Mouse (Mus musculus) cerebellum, adult (tissue): ENCODE results near the gene Frem1.

Experiments used
- ATAC-seq: cut with Nextera tagmentation; 2 replicates; pipeline ENCODE4 v1.9.2; 2017; ENCODE audit warnings: mild to moderate bottlenecking, moderate library complexity, mixed read lengths; ENCODE audit not compliant: insufficient number of reproducible peaks, low FRiP score, low TSS enrichment

Gene Frem1

GRCm38 (mm10) chr4:83032780-83033179, 19.4 kb downstream of the Frem1 start:
- no peak for ATAC-seq

- ATAC-seq: no peak
These were observed 20.5 kb downstream of the Frem1 start for GRCm38 (mm10) chr4:83031591-83031990.

GRCm38 (mm10) chr4:83030097-83030496, 22.0 kb downstream of the Frem1 start:
- ATAC-seq: no peak

- ATAC-seq: no peak
These were observed 31.2 kb downstream of the Frem1 start for GRCm38 (mm10) chr4:83020759-83021555.

GRCm38 (mm10) chr4:83018111-83019105, 33.7 kb downstream of the Frem1 start:
- ATAC-seq: no peak

GRCm38 (mm10) chr4:83014538-83014937, 37.6 kb downstream of the Frem1 start:
- no peak for ATAC-seq

GRCm38 (mm10) chr4:83004086-83004485, 48.1 kb downstream of the Frem1 start:
- ATAC-seq: no peak

- no peak for ATAC-seq
These were observed 60.1 kb downstream of the Frem1 start for GRCm38 (mm10) chr4:82992042-82992441.

GRCm38 (mm10) chr4:82990973-82991695, 61.0 kb downstream of the Frem1 start:
- no peak for ATAC-seq

- ATAC-seq: no peak
These were observed 79.8 kb downstream of the Frem1 start for GRCm38 (mm10) chr4:82972381-82972780.

GRCm38 (mm10) chr4:82970901-82971648, 81.1 kb downstream of the Frem1 start:
- ATAC-seq: no peak

- no peak for ATAC-seq
These were observed 91.1 kb downstream of the Frem1 start for GRCm38 (mm10) chr4:82961024-82961423.

GRCm38 (mm10) chr4:82957827-82958538, 94.2 kb downstream of the Frem1 start:
- no peak for ATAC-seq

GRCm38 (mm10) chr4:82953992-82954391, 98.1 kb downstream of the Frem1 start:
- no peak for ATAC-seq

GRCm38 (mm10) chr4:82949511-82949910, 102.6 kb downstream of the Frem1 start:
- no peak for ATAC-seq

- no peak for ATAC-seq
These were observed 105.4 kb downstream of the Frem1 start for GRCm38 (mm10) chr4:82946721-82947120.

GRCm38 (mm10) chr4:82946276-82946612, 105.9 kb downstream of the Frem1 start:
- ATAC-seq: peak; percentile 79

GRCm38 (mm10) chr4:82945572-82946275, 106.4 kb downstream of the Frem1 start:
- ATAC-seq: peak; percentile 65

- ATAC-seq: no peak
These were observed 111.5 kb downstream of the Frem1 start for GRCm38 (mm10) chr4:82940680-82941079.
